Mouse (Mus musculus): ENCODE measurements around the gene Map2.

The Map2 gene

DNA sequence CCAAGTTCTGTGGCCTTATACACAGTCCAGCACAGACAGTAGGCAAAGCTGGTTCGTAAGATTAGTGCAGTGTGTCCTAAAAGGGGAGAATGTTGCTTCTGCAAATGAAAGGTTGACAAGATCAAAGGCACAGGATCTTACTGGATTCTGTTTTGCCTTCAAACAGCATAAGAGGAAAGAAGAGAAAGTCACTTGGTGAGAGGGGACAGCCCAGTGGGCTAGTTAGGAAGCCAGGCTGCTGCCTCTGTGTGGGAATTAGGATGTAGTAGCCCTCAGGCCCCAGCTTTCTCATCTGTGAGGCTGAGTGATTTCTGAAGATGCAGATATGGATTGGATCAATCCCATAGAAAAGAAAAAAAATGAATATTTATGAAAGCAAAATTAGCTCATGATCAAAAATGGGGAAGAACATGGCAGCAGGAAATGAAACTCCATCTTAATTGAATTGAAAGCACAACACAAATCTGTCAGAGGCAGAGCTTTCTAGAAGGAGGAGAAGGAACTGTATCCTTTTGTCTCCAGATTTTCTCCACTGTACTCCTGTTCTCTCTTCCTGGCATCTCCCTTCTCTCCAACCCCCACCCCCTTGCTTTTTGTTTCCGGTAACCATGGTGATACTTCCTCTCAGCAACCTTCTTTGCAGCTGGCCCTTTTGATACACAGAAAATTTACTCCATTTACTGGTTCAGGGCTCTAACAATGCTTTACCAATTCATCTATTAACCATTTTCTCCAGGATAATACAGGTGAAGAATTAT lies 145.5 kb downstream of the Map2 start:
- DNase-seq (ENCODE audit: low spot score), result no peak

DNA sequence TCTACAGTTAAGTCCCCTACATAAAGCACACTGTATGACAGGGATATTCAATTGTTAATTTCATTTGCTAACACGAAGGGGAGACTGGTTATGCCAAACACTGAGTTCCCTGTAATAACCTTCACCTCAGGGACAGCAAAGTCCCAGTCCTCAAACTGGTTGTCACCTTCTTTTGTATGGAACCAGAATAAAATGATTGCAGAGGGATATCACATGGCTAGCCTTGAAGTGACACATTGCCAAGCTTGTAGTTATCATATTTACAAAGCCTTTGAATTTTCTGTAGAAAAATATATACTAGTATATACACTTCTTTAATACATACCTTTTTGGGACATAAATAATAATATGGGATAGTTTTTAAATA lies 146.0 kb downstream of the Map2 start:
- DNase-seq (ENCODE audit: low spot score), result no peak

DNA sequence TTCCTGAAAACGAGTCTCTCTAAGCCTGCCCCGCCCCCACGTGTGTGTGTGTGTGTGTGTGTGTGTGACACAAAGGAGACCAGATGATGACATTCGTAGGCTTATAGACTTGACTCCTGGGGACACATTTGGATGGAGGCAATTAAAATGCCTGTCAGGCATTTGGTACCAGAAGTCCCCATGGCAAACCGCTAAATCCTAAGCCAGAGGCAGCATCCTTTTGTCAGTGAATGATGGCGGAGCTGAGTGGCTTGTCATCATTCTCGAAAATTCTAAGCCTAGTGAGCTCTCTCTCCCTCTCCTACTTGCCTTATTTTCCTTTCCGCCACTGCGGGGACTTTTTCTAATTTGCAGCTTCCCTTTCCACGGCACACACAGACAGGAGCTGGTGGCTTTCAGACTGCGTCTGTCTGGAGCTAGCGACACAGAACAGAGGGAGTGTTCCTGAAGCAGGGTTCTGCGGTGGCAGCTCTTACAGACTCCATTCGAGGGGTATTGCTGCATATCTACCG lies 146.6 kb downstream of the Map2 start:
- no peak for DNase-seq (ENCODE audit: low spot score)

DNA sequence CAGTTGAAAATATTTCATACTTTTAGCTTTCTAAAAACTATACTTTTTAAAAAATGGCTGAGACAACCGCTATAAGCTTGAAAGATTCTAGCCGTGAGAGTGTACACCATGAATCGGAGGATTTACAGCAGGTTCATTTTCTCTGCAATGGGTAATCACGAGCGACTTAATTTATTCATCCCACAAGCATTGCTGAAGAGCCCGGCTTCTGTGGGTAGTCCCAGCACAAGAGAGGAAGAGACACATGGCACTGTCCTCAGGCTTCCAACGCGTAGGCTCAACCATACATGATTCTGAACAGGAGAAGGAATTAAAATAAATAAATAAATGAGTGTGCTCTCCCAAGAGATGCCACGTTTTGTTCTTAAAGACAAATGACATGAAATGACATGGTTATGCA lies 148.4 kb downstream of the Map2 start:
- no peak for DNase-seq (ENCODE audit: low spot score)

DNA sequence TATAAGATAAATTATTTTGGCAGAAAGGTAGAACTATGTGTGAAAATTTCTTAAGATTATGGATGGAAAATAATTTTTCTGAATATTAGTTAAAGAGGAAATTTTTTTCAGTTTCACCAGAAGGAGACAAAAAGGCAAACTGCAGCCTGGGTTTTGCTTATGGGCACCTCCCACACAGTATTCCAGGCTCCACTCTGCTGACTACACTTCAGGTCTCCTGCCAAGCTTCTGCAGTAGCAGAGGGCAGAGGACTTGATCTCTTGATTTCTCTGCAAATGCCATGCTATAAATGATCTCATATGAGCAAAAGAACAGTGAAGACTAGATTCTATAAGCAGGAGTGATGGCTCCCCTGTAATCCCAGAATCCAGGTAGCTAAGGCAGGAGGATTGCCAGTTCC lies 149.9 kb downstream of the Map2 start:
- DNase-seq (ENCODE audit: low spot score), result no peak

DNA sequence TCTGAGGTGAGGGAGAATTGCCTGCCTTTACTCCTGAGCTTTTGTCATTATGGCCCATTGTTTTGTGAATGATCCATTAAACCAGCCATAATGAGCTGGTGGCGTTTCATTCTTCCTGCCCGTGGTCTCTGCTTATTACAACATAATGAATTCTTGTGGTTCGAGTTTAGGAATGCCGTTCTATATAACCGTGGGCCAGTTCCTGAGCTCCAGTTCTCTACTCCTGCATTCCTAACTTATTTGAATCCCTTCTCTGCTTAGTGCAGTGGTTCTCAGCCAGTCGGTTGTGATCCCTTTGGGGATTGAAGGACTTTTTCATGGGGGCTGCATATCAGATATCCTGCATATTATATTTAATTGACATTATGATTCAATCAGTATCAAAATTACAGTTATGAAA lies 153.9 kb downstream of the Map2 start:
- DNase-seq (ENCODE audit: low spot score), result no peak

DNA sequence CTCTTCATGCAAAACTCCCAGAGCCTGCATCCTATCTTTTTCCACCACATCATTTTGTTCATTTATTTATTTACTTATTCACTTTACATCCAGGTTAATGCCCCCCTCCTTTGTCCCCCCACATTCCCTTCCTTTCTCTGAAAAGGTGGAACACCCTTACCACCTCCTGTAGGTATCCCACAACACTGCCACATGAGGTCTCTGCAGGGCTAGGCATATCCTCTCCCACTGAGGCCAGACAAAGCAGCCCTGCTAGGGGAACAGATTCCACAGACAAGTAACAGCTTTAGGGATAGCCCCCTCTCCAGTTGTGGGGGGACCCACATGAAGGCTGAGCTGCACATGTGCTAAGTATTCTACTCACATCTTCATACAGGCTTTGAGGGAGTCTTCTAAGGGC lies 154.5 kb downstream of the Map2 start:
- no peak for DNase-seq (ENCODE audit: low spot score)

DNA sequence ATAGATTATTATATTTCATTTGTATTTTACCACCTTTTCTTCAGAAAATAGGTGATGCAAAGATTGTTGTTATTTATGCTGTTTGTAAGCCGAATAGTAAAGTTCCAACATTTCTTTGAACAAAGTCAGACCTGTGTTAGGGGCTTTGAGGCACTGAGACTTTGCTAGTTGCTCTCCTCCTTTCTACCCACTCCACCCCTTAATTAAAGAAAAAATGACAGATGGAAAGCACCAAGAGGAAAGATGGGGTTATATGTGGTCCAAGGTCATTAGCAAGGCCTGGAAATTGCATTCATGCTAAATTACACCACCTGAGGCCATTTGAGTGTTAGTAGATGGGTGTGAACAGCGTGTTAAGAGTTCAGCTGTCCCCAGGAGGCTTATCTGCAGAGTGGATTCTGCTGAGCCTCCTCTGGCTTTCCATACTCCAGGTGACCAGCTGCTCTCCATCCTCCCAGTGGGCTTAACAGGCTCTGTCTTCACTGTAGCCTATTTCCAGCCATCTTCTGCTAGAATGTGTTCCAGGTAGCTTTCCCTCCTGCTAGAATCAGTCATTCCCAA lies 160.7 kb downstream of the Map2 start:
- no peak for DNase-seq (ENCODE audit: low spot score)

DNA sequence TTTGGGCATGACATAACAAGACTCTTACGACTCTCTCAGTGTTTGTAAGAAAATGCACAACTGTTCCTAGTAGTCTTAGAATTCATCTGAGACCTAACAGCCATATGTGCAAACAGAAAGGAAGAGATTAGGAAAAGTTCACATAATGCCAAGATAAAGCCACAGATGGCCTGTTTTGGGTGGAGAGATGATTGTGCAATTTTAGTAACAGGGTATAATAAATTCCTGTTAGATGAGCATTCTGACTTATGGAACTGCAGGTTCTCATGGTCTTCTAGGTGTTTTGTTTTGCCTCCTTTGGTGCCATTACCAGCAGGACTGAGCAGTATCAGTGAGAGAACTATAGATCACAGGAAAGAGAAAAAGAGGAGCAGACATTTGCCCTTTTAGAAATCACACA lies 164.1 kb downstream of the Map2 start:
- no peak for DNase-seq (ENCODE audit: low spot score)

DNA sequence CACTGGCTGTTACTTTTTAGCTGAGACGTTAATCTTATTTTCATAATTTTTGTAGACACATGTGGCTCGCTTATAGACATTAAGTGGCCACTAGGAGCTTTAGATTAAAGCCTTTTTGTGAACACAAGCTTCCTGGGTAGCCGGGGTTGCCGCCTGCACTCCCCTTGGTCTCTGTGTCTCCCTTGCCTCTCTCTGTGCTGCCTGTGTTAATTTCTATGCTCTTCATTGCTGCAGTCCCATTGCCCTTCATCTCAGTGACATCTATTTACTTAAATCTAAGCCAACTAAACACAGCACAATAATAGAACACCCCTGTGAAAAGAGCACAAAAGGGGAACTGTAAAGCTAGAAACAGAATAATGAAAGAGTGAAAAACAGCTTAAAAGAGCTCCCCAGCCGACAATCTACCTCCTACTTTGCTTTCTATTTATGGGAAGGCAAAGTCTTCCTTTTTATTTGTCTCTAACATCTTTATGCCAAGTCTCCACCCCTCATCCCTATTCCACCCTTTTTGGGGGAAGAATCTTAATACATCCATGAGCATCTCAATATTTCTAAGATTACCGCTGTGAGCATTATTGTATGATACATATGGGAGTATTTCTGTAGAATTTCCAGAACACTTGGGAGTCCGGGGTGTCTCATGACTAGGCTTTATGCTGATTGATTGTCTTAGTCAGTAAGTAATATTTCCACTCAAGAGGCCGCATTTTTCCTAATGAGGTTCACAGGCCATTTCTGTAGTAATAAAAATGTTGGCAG lies 173.5 kb downstream of the Map2 start:
- DNase-seq (ENCODE audit: low spot score), result no peak

DNA sequence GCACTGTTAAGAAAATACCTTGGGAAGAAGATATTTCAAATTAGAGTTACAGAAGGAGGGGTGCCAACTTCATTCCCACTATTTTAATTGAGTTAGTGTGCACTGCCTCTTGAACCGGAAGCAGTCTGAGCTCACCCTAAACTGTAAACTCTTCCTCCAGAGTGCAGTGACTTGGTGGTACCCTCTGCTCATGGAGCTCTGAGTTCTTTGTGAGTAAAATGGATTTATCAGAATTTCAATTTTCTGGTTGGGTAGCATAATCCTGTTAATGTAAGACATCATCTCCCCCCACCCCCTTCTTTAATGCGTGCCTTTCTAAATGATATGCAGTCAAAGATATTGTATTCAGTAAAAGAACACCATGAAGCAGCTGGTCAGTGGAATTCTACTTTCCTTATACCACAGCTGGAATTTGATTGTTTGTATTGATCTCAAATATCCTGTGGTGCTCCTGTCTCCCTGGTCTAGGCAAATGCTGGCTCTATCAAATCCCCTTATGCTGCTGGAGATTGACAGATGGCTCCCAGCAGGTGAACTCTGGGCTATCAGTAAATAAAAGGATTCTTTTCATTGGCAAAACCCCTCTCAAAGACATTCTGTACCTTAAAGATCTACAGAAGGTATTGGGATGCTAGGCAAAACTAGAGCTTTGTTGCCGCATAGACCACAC lies 174.2 kb downstream of the Map2 start:
- no peak for DNase-seq (ENCODE audit: low spot score)

DNA sequence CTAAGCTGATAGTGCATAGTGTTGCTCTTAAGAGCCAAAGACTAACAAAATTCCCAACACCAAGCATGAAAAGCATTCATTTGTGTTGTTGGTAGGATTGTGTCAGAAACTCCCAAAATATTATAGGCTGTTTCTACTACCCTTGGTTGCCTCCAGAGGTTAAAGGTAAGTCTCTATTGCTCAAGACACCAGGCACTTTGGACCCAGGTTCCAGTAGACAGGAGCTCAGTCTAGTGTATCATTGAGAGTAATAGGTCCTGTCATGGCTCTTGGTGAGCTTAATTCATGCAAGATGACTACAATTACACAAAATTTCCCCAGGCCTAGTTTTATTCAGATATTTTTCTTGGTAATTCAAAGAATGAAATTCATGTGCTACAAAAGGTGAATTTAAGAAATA lies 176.3 kb downstream of the Map2 start:
- DNase-seq (ENCODE audit: low spot score), result no peak

DNA sequence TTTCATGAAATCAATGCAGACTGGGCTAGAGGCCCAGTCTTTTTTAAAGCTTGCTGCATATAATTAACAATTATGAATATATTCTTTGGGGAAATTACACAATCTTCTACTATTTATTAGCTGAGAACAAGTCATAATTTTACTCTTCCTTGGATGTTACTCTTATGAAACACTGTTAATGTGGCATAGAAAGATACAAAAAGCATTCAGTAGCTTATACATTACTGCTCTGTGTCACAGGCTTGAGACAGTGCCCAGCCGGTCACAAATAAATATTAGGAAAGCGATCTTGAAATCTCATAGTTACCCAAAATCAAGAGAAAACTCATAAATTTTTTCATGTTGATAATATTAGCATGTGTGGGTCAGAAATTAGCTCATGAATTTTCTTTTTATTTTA lies 186.7 kb downstream of the Map2 start:
- no peak for DNase-seq (ENCODE audit: low spot score)

DNA sequence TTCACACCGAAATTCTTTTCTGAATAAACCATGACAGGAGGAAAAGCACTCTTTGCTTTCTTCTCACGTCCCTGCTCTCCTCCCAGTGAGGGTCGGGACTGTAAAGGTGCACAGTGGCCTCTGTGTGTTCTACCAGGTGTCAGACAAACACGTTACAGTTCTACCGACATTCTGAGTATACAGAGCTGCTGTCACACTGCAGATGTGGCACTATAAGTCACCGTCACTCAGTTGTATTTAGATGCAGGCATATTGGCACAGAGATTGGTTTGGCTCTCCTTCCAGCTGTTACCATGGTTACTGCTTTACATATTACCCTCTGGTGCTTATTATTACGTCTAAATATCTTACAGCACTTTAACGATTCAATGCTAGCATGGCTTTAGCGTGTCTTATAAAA lies 188.2 kb downstream of the Map2 start:
- no peak for DNase-seq (ENCODE audit: low spot score)

DNA sequence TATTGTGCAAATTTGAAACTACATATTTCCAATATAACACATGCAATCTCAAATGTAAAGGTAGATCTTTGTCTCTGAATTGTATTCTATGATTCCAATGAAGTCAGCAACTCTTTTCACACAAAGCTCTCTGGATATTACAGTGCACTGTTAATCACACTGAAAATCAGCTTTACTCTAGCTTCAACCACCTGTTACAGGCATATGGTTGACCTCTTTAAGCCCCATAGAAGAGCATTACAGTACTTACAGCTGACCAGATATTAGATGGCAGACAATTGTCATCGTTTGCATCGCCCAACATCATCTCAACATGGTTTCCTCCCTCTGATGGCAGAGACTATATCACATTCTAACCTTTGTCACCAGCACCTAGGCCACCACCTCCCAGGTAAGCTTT lies 189.3 kb downstream of the Map2 start:
- DNase-seq (ENCODE audit: low spot score), result no peak

DNA sequence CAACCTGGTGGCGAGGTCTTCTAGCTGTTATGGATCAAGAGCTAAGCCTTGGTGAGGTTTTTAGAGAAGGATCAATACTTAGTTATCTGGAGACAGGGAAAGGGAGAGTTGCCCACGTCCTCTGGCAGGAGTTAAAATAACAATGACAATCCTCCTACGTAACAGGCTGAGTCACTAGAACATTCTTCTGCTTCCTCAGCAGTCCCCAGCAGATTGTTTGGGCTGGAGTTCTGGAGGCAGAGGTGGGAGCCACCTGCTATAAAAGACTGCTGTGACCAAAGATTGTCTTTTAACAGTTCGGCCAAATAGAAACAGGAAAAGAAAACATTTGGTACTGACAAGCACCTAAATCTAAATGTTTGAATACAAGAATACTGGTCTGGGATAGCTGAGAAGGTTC lies 190.5 kb downstream of the Map2 start:
- DNase-seq (ENCODE audit: low spot score), result no peak

DNA sequence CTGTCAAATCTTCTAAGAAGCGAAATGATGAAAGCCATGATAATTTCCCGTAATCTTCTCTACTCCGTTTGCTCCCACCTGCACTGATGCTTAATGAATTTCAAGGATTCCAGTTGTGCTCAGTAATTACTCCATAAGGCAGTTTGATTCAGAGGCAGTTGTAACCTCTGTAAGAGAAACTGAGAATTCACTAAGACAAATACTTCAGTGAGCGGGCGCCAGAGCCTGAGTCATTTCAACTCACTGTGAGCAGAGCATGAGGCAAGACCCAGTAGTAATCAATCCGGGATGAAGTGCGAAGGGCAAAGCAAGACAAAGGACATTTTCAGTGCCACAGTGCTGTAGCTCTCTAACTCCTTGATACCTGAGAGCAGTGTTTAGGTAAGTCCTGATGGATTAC lies 194.4 kb downstream of the Map2 start:
- no peak for DNase-seq (ENCODE audit: low spot score)

DNA sequence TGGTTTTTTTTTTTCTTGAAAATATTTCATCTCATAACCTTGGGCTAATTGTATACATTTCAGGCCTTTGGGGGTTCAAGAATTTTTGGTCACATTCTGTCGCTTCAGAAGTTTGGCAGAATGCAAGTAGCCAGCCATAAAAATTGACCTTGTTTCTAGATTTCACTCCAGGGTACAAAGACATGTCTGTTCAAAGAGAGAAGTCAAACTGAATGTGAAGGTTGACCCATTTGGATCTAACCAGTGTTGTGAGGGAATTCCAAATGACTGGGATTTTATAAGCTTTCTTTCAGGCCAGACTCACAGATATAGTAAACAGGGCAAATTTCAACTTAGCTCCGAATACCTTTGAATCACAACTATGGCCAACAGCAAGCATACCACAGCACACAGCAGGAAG lies 196.3 kb downstream of the Map2 start:
- no peak for DNase-seq (ENCODE audit: low spot score)

DNA sequence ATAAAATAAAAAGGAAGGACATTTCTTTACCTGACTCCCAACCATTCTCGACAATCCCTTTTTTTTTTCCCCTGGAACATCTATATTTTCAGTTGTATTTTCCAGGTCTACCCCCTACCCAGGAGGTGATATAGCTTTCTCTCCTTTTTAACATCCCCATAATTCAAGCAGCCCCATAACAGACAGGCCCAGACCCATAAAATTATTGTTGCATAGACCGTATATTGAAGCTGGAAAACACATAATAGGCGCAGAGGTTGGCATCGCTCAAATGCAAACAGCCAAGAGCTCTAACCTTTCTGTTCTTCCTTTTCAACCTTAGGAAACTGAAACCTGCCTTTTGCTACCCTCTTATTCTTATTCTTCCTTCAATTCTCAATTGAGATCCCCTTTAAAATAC lies 211.2 kb downstream of the Map2 start:
- no peak for DNase-seq (ENCODE audit: low spot score)

DNA sequence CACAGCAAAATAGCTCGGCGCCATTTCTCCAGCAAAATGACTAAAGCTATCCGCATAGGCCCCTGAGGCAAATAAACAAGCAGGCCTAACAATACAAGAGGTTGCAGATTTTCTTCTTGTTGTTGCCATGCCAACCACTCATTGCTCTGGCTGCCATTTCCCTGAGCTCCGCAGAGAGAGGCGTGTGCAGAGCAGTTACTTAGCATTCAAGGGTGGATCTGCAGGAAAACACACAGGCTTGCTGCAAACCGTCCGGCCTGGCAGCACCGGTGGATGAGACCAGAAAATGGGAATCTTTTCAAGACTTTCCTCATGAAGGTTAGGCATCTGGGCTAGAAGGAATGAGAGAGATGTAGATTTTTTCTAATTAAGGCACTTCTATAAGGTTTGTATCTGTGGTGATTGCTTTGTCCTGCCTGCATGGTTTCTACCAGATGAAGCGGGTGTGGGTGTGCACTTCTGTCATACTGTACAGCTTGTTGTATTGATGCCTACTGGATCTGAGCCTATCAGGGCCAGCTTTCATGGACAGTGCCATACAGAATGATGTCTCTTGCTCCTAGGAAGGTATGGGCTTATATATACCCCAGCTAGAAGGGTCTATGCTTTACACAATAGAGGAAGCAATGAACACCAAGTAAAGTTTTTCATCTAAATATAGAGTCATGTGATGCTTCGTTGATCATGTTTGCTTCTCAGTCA lies 211.8 kb downstream of the Map2 start:
- DNase-seq (ENCODE audit: low spot score), result no peak

DNA sequence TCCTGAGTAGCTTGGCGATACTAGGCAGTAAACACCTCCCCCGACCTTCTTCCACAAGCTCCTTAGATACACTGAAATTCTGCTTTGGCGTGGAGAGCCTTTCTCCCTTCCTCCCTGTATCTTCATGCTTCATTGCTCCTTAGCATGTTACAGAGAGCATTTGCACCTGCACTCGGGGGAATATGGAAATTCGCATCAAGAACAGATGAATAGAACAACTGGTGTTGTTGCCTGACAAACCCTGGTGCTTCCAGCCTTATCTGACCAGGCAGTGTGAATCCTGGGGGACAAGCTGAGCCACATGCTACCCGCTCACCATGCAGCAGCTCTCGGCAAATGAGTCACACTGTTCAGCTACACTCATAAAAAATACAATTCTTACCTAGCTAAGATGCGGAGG lies 213.5 kb downstream of the Map2 start:
- no peak for DNase-seq (ENCODE audit: low spot score)

DNA sequence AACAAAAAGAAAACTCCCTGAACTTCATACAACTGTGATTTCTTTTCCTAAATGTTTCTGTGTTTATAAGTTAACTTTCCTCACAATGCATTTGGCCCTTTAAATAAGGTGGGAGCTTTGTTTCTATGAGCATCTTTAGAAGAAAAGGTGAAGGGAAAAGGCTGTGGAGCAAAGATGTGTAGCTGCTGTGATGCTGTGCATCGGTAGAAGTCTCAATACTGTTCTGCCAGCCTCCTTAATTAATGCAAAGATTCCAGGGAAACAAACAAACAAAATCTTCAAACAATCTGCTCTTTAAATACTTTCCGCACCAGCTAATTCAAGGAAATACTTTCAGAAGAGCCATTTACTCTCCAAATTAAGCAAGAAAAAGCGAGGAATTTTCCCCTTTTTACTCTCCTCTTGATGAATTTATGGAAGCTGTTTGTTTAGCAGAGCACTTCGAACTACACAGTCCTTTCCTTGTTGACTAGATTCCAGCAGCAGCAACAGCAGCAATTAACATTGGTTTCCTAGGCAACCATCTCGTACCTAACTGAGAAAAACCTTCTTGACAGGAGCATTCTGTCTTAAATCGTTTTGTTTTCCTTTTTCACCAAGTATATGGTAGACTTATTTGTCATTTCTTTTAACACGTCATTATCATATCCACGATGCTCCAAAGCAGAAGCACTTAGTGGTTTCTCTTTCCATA lies 220.0 kb downstream of the Map2 start:
- no peak for DNase-seq (ENCODE audit: low spot score)
